Mouse (Mus musculus) bone marrow macrophage, adult 2 months (primary cell): ENCODE results near the gene Map3k5.

Experiments used
- CTCF ChIP-seq: IDR thresholded peaks from 2 replicates; pipeline ENCODE4 v1.5.1; 2012; ENCODE audit warnings: low read depth, mild to moderate bottlenecking, low read length, moderate library complexity
- POLR2A ChIP-seq: IDR thresholded peaks from 2 replicates; pipeline ENCODE4 v1.6.1; 2012; ENCODE audit warnings: mild to moderate bottlenecking, low read depth, low read length, borderline replicate concordance

DNA sequence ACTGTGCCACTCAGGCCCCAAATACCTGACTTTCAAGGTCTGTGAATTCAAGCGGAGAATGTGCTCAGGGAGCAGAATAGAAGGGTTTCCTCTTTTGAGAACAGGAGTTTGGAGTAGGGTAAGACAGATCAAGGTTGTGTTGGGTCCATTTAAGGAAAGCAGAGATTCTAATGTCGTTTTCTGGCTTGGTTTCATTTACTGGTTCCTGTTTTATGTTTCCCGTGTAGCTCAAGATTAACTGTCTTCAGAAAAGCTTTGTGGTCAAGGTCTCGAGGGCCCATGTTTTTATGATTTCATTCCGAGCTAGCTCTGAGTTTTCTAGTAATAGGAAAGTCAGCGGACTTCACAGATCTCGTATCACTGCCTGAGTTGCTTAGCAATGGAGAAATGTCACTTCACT, 102.6 kb downstream of the Map3k5 start:
- TF ChIP-seq CTCF: no peak
- TF ChIP-seq POLR2A: no peak
